Mouse (Mus musculus) testis, adult 2 months (tissue): ENCODE results near the gene Nolc1. TPM values are rescaled to one million over a fixed set of nuclear protein-coding genes. Genes with fewer than 3 reads are reported as not detected.
A peak's percentile ranks its signal among the peaks of the same experiment; 100 is the strongest.

Experiments
- H3K27ac ChIP-seq: fragments of 200-500 bp; 2 replicates; pipeline ENCODE4 v1.5.1; 2012; ENCODE audit warnings: low read depth, low read length; ENCODE audit not compliant: control insufficient read depth, insufficient read depth
- H3K27me3 ChIP-seq: fragments of 200-500 bp; 2 replicates; pipeline ENCODE4 v1.6.1; 2012; ENCODE audit warnings: mild to moderate bottlenecking, low read length, moderate library complexity; ENCODE audit not compliant: control insufficient read depth, insufficient read depth
- H3K36me3 ChIP-seq: fragments of 200-500 bp; 2 replicates; pipeline ENCODE4 v1.6.1; 2012; ENCODE audit warnings: mild to moderate bottlenecking, low read length; ENCODE audit not compliant: control insufficient read depth, insufficient read depth
- H3K4me1 ChIP-seq: fragments of 200-500 bp; 2 replicates; pipeline ENCODE4 v1.6.1; 2012; ENCODE audit warnings: low read length; ENCODE audit not compliant: control insufficient read depth, insufficient read depth
- H3K4me3 ChIP-seq: fragments of 200-500 bp; 2 replicates; pipeline ENCODE4 v1.5.1; 2012; ENCODE audit warnings: low read depth, mild to moderate bottlenecking, low read length, moderate library complexity, mixed read lengths; ENCODE audit not compliant: control insufficient read depth
- CTCF ChIP-seq: fragments of 200-500 bp; IDR thresholded peaks from 2 replicates; pipeline ENCODE4 v1.5.1; 2012; ENCODE audit warnings: low read depth, mild to moderate bottlenecking, inconsistent platforms, low read length, moderate library complexity; ENCODE audit not compliant: control insufficient read depth, insufficient read depth, insufficient replicate concordance
- POLR2A ChIP-seq: fragments of 200-500 bp; IDR thresholded peaks from 2 replicates; pipeline ENCODE4 v1.6.1; 2012; ENCODE audit warnings: low read depth, mild to moderate bottlenecking, inconsistent platforms, low read length, moderate library complexity; ENCODE audit not compliant: control insufficient read depth
- polyA plus RNA-seq: library from polyadenylated mRNA; depleted of rRNA; stranded (reverse); fragments of >200 nt; gene quantifications from 2 replicates; pipeline ENCODE4 v1.2.3, GENCODE M21; 2012

Gene Nolc1
- polyA plus RNA-seq, 1 experiment: 10.8 TPM

DNA sequence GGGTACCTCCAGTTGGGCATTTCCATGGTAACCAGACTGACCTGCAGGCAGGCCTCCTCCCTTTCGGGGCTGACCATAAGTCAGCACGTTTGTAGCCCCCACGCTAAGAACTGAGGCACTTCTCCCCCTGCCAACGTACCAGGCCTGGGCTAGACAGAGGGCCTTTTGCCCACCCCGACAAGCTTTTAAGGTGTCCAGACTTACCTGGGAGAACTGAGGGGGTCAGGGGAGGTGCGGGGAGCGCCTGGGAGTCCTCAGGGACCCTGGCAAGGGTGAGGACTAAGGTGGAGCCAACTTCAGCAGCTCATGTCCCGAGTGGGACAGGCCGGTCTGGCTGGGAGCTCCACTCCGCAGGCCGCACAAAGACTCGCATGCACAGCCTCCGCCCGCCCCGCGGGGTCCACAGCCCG is 36.8 kb upstream of the Nolc1 start:
- TF ChIP-seq POLR2A (no peak), CTCF (no peak)
- Histone ChIP-seq H3K36me3 (no peaks in the 10 kb centered on the region), H3K4me3 (peak overlapping the region; percentile 40), H3K27me3 (no peaks in the 10 kb centered on the region), H3K4me1 (peaks cover 14% of the 10 kb centered on the region), H3K27ac (no peak overlapping the region; the same call in 1 of the 2 replicates)

DNA sequence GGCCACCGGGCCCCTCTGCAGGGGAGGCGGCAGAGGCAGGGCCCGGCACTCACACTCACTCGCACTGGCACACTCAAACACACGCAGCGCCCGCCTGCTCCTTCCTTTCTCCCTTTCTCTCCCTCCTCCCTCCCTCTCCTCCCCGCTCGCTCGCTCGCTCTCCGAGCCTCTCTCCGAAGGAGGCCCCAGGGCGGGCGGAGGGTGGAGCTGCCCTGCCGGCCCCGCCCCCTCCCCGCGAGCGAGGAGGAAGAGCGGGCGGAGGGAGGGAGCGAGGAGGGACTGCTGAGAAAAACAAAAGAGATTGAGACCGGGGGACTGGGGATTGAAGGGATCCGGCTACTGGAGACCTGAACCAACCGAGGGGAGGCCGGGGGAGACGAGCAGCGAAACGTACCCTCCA is 36.2 kb upstream of the Nolc1 start:
- peaks cover 16% of the 10 kb centered on the region for H3K4me1 ChIP-seq
- peak overlapping the region; percentile 61 for H3K27ac ChIP-seq
- peak overlapping the region; percentile 76 for H3K4me3 ChIP-seq
- no peaks in the 10 kb centered on the region for H3K27me3 ChIP-seq
- H3K36me3 ChIP-seq: no peaks in the 10 kb centered on the region
- TF ChIP-seq CTCF (no peak), POLR2A (peak; percentile 33; the same call in 1 of the 2 replicates)

DNA sequence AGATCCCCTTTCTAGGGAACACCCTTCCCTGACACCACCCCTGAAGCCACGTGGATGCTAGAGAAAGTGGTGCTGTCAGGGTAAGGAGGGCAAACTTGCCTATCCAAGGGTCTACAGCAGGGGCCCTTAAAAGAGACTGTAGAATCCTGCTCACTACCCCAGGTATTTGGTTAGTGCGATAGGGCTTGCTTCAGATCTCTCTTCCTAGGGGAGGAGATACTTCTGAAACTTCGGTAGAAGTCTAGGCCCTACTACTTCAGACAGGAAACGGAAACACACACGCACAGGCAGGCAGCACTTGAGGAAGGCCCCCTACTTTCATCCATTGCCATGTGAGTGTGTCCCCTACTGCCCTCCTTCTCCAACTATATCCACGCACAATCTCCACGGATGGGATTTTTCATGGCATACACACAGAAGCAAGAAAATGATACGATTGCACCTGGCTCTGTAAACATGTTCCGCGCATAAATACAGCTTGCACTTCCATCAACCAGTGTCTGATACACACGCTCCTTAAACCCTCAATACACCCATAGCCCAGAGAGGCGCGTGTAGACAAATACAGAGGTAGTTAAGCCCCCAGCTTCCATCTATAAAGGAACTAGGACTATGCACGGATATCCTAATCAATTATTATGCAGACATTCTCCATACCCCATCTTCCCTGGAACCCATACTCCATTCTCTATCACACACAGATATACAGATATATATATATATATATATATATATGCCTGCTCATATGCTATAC is 35.3 kb upstream of the Nolc1 start:
- Histone ChIP-seq H3K4me3 (no peak overlapping the region), H3K4me1 (peaks cover 17% of the 10 kb centered on the region), H3K27ac (peak overlapping the region; percentile 61; the same call in 1 of the 2 replicates), H3K36me3 (no peaks in the 10 kb centered on the region), H3K27me3 (no peaks in the 10 kb centered on the region)
- TF ChIP-seq CTCF: no peak
- TF ChIP-seq POLR2A: no peak

DNA sequence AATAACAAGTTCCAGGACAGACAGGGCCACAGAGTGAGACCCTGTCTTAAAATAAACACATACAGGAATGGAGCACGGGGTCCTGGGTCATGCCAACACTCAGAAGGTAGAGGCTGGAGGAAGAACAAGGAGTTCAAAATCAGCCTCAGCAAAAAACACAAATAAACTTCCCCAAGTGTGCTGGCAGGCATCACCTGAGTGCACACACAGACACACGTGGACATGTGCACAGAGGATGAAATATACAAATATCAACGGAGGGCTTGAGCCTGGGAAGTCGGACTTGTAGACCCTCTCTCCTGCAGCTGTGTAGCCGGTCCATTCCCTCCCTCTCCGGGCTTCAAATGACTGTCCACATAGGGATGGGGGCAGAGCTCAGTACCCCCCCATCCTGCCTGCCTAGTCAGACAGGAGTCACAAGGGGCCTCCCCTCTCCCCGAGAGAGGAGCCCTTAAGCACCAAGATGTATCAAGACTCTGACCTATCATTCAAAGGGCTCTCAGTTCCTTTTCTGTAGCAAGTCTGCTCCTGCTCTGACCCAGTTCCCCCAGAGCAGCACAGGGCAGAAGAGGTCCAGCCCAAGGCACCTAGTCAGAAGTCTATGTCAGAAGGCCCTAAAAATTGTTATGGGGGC is 34.2 kb upstream of the Nolc1 start:
- Histone ChIP-seq H3K27ac (no peak overlapping the region), H3K4me1 (peaks cover 21% of the 10 kb centered on the region), H3K27me3 (no peaks in the 10 kb centered on the region), H3K36me3 (no peaks in the 10 kb centered on the region), H3K4me3 (no peak overlapping the region)
- TF ChIP-seq POLR2A (no peak), CTCF (no peak)

DNA sequence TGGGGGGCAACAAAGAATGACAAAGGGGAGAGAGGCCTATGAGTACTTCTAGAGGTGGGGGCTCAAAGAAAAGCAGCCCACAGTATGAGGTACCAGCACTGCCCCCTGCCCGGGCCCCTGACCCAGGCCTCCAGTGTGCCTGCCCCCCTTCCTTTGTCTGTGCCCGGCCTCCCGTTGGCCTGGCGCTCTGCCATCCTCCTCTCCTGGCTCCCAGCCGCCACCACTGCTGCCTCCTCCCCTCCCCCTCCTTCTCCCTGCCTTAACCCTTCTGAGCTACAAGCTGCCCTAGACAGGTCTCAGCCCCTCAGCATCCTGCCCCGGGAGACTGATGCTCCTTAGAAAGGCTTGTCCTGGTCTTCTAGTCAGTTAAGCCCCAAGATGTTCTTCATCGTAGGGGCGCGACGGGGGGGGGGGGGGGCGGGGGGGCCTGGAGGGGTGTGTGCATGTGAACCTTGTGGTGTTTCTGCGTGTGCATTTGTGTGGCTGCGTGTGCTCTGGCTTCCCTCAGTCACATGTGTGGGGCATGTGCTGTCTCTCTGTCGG is 33.7 kb upstream of the Nolc1 start:
- TF ChIP-seq CTCF (no peak), POLR2A (no peak)
- Histone ChIP-seq H3K27ac (no peak overlapping the region), H3K27me3 (no peaks in the 10 kb centered on the region), H3K4me1 (peaks cover 24% of the 10 kb centered on the region), H3K4me3 (no peak overlapping the region), H3K36me3 (no peaks in the 10 kb centered on the region)

DNA sequence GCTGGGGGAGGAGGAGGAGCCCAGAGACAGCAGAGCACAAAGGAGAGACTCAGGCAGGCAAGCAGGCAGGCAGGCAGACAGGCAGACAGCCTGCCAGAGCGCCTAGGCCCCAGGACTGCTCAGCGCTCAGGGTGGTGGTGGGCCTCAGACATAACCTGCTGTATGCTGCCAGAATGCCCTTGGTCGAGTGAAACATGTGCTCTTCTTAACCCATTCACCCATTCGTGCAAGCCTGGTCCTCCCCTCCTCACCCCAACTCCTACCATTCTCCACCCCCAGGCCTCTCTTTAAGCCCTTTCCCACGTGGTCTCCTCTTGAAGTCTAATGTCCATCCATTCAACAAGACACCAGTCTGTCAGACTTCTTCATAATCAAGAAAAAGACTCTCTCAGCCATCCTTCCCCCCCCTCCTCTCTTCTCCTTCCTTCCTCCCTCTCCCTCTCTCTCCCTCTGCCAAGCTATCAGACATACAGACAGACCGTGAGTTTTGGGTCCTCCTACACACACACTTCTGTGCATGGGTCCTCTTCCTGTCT is 33.1 kb upstream of the Nolc1 start:
- Histone ChIP-seq H3K36me3 (no peaks in the 10 kb centered on the region), H3K4me1 (peaks cover 24% of the 10 kb centered on the region), H3K27ac (no peak overlapping the region), H3K27me3 (no peaks in the 10 kb centered on the region), H3K4me3 (no peak overlapping the region)
- TF ChIP-seq CTCF (no peak), POLR2A (no peak)

DNA sequence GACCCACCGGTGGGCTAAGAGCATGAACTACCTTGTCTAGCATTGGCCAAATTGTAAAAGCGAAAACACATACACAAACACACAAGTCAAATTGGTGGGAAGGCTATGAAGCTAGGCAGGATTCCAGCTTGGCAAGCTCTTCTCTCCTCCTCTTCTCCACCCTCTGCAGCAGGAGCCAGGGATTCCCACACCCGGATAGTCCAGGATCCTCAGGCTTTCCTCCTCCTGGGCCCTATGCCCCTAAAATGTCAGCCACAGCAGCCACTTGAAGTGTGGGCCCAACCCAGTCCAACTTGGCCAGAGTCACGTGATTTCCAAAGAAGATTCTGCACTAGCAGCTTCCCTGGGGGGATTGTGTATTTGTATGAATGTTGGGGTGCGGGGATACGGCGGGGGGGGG is 32.3 kb upstream of the Nolc1 start:
- H3K27ac ChIP-seq: no peak overlapping the region
- H3K27me3 ChIP-seq: no peaks in the 10 kb centered on the region
- no peaks in the 10 kb centered on the region for H3K36me3 ChIP-seq
- no peak for TF ChIP-seq CTCF
- TF ChIP-seq POLR2A: no peak
- no peak overlapping the region for H3K4me3 ChIP-seq
- peaks cover 24% of the 10 kb centered on the region for H3K4me1 ChIP-seq
